Mouse (Mus musculus): ENCODE measurements around the gene Olfr52. TPM values are rescaled to one million over a fixed set of nuclear protein-coding genes. Genes with fewer than 3 reads are reported as not detected.
"Not testable (repeated sequence)": the region's sequence is repeated elsewhere in the genome, so short reads cannot be mapped to it uniquely, and the experiment has no call there.

The Olfr52 gene
- polyA plus RNA-seq (2015; fragmentation: Nextera tagmentation; extraction: Ambion mirVana), result not detected in 2 replicates

- no peaks in the 10 kb centered on the region for H3K27me3 ChIP-seq (replicated peaks)
- no peak within 1 kb of the TSS for H3K27ac ChIP-seq
- H3K9ac ChIP-seq, result no peak within 1 kb of the TSS
- no peaks in the 10 kb centered on the region for H3K4me1 ChIP-seq
- H3K4me3 ChIP-seq, result no peak within 1 kb of the TSS
- H3K36me3 ChIP-seq (replicated peaks), result no peaks in the 10 kb centered on the region
- no peak within 1 kb of the TSS for H3K4me2 ChIP-seq
- H3K9me3 ChIP-seq, result no peaks in the 10 kb centered on the region
- no peak for ATAC-seq (replicated peaks)
Observed at GRCm38 (mm10) chr2:86185583-86185982, at the start of gene Olfr52. Gene Olfr52 (minus strand): TSS chr2:86185683.

GRCm38 (mm10) chr2:86231301-86231700 lies 45.8 kb upstream of the Olfr52 start, which contains the start of gene Olfr1047:
Gene Olfr1047 (minus strand): TSS chr2:86231401.
- H3K27me3 ChIP-seq (replicated peaks), result no peaks in the 10 kb centered on the region
- no peaks in the 10 kb centered on the region for H3K9me3 ChIP-seq
- H3K9ac ChIP-seq, result no peak within 1 kb of the TSS
- H3K27ac ChIP-seq, result no peak within 1 kb of the TSS
- 98% methylated on average over 1 of the region's 1 CpGs for WGBS
- no peak within 1 kb of the TSS for H3K4me3 ChIP-seq
- no peak for ATAC-seq (replicated peaks)
- no peaks in the 10 kb centered on the region for H3K36me3 ChIP-seq (replicated peaks)
- H3K4me2 ChIP-seq, result no peak within 1 kb of the TSS
- no peaks in the 10 kb centered on the region for H3K4me1 ChIP-seq

GRCm38 (mm10) chr2:86219214-86219613 lies 33.7 kb upstream of the Olfr52 start, which contains the start of gene Olfr1046:
Gene Olfr1046 (minus strand): TSS chr2:86219314.
- ATAC-seq (replicated peaks), result no peak
- Histone ChIP-seq H3K4me3 (no peak within 1 kb of the TSS), H3K27me3 (replicated peaks) (no peaks in the 10 kb centered on the region), H3K4me1 (no peaks in the 10 kb centered on the region), H3K9ac (no peak within 1 kb of the TSS), H3K36me3 (replicated peaks) (no peaks in the 10 kb centered on the region), H3K27ac (no peak within 1 kb of the TSS), H3K9me3 (no peaks in the 10 kb centered on the region), H3K4me2 (no peak within 1 kb of the TSS)
- WGBS, result 71% methylated on average over 2 of the region's 2 CpGs

- Histone ChIP-seq H3K4me3 (no peak within 1 kb of the TSS), H3K27me3 (replicated peaks) (no peaks in the 10 kb centered on the region), H3K36me3 (replicated peaks) (no peaks in the 10 kb centered on the region), H3K9ac (no peak within 1 kb of the TSS), H3K9me3 (no peaks in the 10 kb centered on the region), H3K27ac (no peak within 1 kb of the TSS), H3K4me1 (no peaks in the 10 kb centered on the region), H3K4me2 (no peak within 1 kb of the TSS)
- no peak for ATAC-seq (replicated peaks)
Observed at GRCm38 (mm10) chr2:86202909-86203308, 17.4 kb upstream of the Olfr52 start, which contains the start of gene Olfr1045. Gene Olfr1045 (minus strand): TSS chr2:86203009.

- no peaks in the 10 kb centered on the region for H3K36me3 ChIP-seq (replicated peaks)
- H3K27me3 ChIP-seq (replicated peaks), result no peaks in the 10 kb centered on the region
- H3K9me3 ChIP-seq, result no peaks in the 10 kb centered on the region
- no peak for ATAC-seq (replicated peaks)
- no peak overlapping the region for H3K4me2 ChIP-seq
- WGBS, result 50% methylated on average over 1 of the region's 1 CpGs
- H3K4me1 ChIP-seq, result no peaks in the 10 kb centered on the region
- H3K27ac ChIP-seq, result no peak overlapping the region
- no peak overlapping the region for H3K9ac ChIP-seq
- H3K4me3 ChIP-seq, result no peak overlapping the region
Observed at GRCm38 (mm10) chr2:86195863-86196262, 10.4 kb upstream of the Olfr52 start.

GRCm38 (mm10) chr2:86179950-86180349 lies 5.5 kb downstream of the Olfr52 start:
- H3K4me1 ChIP-seq, result no peaks in the 10 kb centered on the region
- H3K4me2 ChIP-seq, result no peak overlapping the region
- H3K9me3 ChIP-seq, result no peaks in the 10 kb centered on the region
- no peak overlapping the region for H3K27ac ChIP-seq
- no peak for ATAC-seq (replicated peaks)
- WGBS, result 80% methylated on average over 3 of the region's 3 CpGs
- H3K9ac ChIP-seq, result no peak overlapping the region
- no peaks in the 10 kb centered on the region for H3K36me3 ChIP-seq (replicated peaks)
- no peak overlapping the region for H3K4me3 ChIP-seq
- H3K27me3 ChIP-seq (replicated peaks), result no peaks in the 10 kb centered on the region

GRCm38 (mm10) chr2:86177720-86178119 lies 7.8 kb downstream of the Olfr52 start, which contains the start of gene Olfr1044:
Gene Olfr1044 (minus strand): TSS chr2:86177820.
- ATAC-seq (replicated peaks), result no peak
- H3K9me3 ChIP-seq, result no peaks in the 10 kb centered on the region
- H3K27me3 ChIP-seq (replicated peaks), result no peaks in the 10 kb centered on the region
- no peak within 1 kb of the TSS for H3K4me2 ChIP-seq
- no peak within 1 kb of the TSS for H3K27ac ChIP-seq
- no peaks in the 10 kb centered on the region for H3K4me1 ChIP-seq
- no peaks in the 10 kb centered on the region for H3K36me3 ChIP-seq (replicated peaks)
- H3K9ac ChIP-seq, result no peak within 1 kb of the TSS
- H3K4me3 ChIP-seq, result no peak within 1 kb of the TSS

- H3K4me2 ChIP-seq; H3K36me3 ChIP-seq (replicated peaks); H3K4me3 ChIP-seq; ATAC-seq (replicated peaks); H3K27ac ChIP-seq; H3K4me1 ChIP-seq; H3K9ac ChIP-seq; H3K27me3 ChIP-seq (replicated peaks); H3K9me3 ChIP-seq: not testable (repeated sequence)
- 98% methylated on average over 7 of the region's 7 CpGs for WGBS
Observed at GRCm38 (mm10) chr2:86175422-86175821, 10.1 kb downstream of the Olfr52 start.

- no peak within 1 kb of the TSS for H3K4me3 ChIP-seq
- H3K36me3 ChIP-seq (replicated peaks), result no peaks in the 10 kb centered on the region
- WGBS, result 87% methylated on average over 2 of the region's 2 CpGs
- no peak within 1 kb of the TSS for H3K9ac ChIP-seq
- no peak within 1 kb of the TSS for H3K4me2 ChIP-seq
- H3K27me3 ChIP-seq (replicated peaks), result no peaks in the 10 kb centered on the region
- no peaks in the 10 kb centered on the region for H3K9me3 ChIP-seq
- no peak within 1 kb of the TSS for H3K27ac ChIP-seq
- no peak for ATAC-seq (replicated peaks)
- H3K4me1 ChIP-seq, result no peaks in the 10 kb centered on the region
Observed at GRCm38 (mm10) chr2:86167422-86167821, 18.1 kb downstream of the Olfr52 start, which contains the start of gene Olfr1043. Gene Olfr1043 (minus strand): TSS chr2:86167522.

- Histone ChIP-seq H3K36me3 (replicated peaks) (no peaks in the 10 kb centered on the region), H3K9me3 (no peaks in the 10 kb centered on the region), H3K4me3 (no peak within 1 kb of the TSS), H3K27ac (no peak within 1 kb of the TSS), H3K4me2 (no peak within 1 kb of the TSS), H3K4me1 (no peaks in the 10 kb centered on the region), H3K9ac (no peak within 1 kb of the TSS), H3K27me3 (replicated peaks) (no peaks in the 10 kb centered on the region)
- 83% methylated on average over 2 of the region's 2 CpGs for WGBS
- ATAC-seq (replicated peaks), result no peak
Observed at GRCm38 (mm10) chr2:86161738-86162137, 23.7 kb downstream of the Olfr52 start, which contains the start of gene Olfr1042. Gene Olfr1042 (minus strand): TSS chr2:86161838.

- H3K36me3 ChIP-seq (replicated peaks), result no peaks in the 10 kb centered on the region
- H3K4me1 ChIP-seq, result no peaks in the 10 kb centered on the region
- 76% methylated on average over 1 of the region's 1 CpGs for WGBS
- no peak within 1 kb of the TSS for H3K4me3 ChIP-seq
- no peak within 1 kb of the TSS for H3K9ac ChIP-seq
- no peaks in the 10 kb centered on the region for H3K27me3 ChIP-seq (replicated peaks)
- H3K27ac ChIP-seq, result no peak within 1 kb of the TSS
- no peak within 1 kb of the TSS for H3K4me2 ChIP-seq
- H3K9me3 ChIP-seq, result no peaks in the 10 kb centered on the region
- no peak for ATAC-seq (replicated peaks)
Observed at GRCm38 (mm10) chr2:86146632-86147031, 38.9 kb downstream of the Olfr52 start, which contains the start of gene Olfr1040. Gene Olfr1040 (minus strand): TSS chr2:86146732.

GRCm38 (mm10) chr2:86135828-86136227 lies 49.7 kb downstream of the Olfr52 start, which contains the start of gene Olfr1039:
Gene Olfr1039 (minus strand): TSS chr2:86135928.
- no peaks in the 10 kb centered on the region for H3K9me3 ChIP-seq
- no peak within 1 kb of the TSS for H3K9ac ChIP-seq
- 90% methylated on average over 1 of the region's 1 CpGs for WGBS
- no peaks in the 10 kb centered on the region for H3K36me3 ChIP-seq (replicated peaks)
- no peak within 1 kb of the TSS for H3K4me2 ChIP-seq
- H3K27ac ChIP-seq, result no peak within 1 kb of the TSS
- ATAC-seq (replicated peaks), result no peak
- H3K27me3 ChIP-seq (replicated peaks), result no peaks in the 10 kb centered on the region
- no peak within 1 kb of the TSS for H3K4me3 ChIP-seq
- no peaks in the 10 kb centered on the region for H3K4me1 ChIP-seq

Data from midbrain, embryonic 15.5 days (tissue).